Mouse (Mus musculus): ENCODE measurements around the gene Gm7029.

DNA sequence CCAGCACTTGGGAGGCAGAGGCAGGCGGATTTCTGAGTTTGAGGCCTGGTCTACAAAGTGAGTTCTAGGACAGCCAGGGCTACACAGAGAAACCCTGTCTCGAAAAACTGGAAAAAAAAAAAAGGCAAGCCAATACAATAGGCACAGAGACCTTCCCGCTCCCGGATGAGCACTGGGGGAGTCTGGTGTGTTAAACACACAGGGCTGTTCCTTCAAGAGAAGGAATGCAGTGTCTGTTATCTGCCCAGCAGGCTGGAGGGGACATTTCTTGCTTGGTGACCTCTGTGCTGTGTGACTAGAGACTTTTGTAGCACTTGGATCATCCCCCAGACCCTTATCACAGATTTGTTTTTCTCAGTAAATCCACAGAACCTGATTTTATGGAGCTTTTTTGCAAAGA, 28.0 kb downstream of the Gm7029 start:
- TF ChIP-seq POLR2A (IDR thresholded peaks at IDR 0.05; ENCODE audit: extremely low read depth, insufficient read depth, low read length) (no peak), CTCF (IDR thresholded peaks at IDR 0.05; ENCODE audit: low read depth, low read length) (no peak)

Data from liver, adult 2 months (tissue).